Mouse (Mus musculus): ENCODE data around the gene Rcor1.

GRCm38 (mm10) chr12:111039771-111040530 is 800 bp downstream of the Rcor1 start:
- TF ChIP-seq CTCF (IDR thresholded peaks at IDR 0.05; ENCODE audit: extremely low read depth, insufficient read depth, low read length) (no peak), POLR2A (IDR thresholded peaks at IDR 0.05; ENCODE audit: extremely low read depth, insufficient read depth, low read length) (no peak)

All from cortical plate, adult 2 months (tissue).